Mouse (Mus musculus) kidney, embryonic 14.5 days (tissue): ENCODE measurements around the gene Txndc11. TPM values are rescaled to one million over a fixed set of nuclear protein-coding genes. Genes with fewer than 3 reads are reported as not detected.
A peak's percentile ranks its signal among the peaks of the same experiment; 100 is the strongest.

Source experiments
- ATAC-seq: fragments of 200-750 bp; cut with Nextera tagmentation; 2 replicates; pipeline ENCODE4 v1.8.0; 2017; ENCODE audit warnings: moderate number of reproducible peaks, mild to moderate bottlenecking, moderate TSS enrichment, moderate library complexity; ENCODE audit not compliant: low FRiP score, low TSS enrichment
- H3K27ac ChIP-seq: fragments of 300-500 bp; sonication (generic); 2 replicates; pipeline ENCODE4 v1.5.1; 2014; ENCODE audit warnings: low read depth, mild to moderate bottlenecking, low read length, moderate library complexity, mixed read lengths
- H3K27me3 ChIP-seq: fragments of 300-500 bp; sonication (generic); 2 replicates; pipeline ENCODE4 v1.6.1; 2014; ENCODE audit warnings: mild to moderate bottlenecking, low read length; ENCODE audit not compliant: control insufficient read depth, insufficient read depth
- H3K36me3 ChIP-seq: fragments of 300-500 bp; sonication (generic); 2 replicates; pipeline ENCODE4 v1.6.1; 2014; ENCODE audit warnings: low read length, mixed read lengths; ENCODE audit not compliant: control insufficient read depth, insufficient read depth
- H3K4me1 ChIP-seq: fragments of 300-500 bp; sonication (generic); 2 replicates; pipeline ENCODE4 v1.6.1; 2014; ENCODE audit warnings: low read length, mixed read lengths; ENCODE audit not compliant: control insufficient read depth, insufficient read depth
- H3K4me2 ChIP-seq: fragments of 300-500 bp; sonication (generic); replicated peaks from 2 replicates; pipeline ENCODE4 v1.6.1; 2014; ENCODE audit warnings: low read depth, mild to moderate bottlenecking, low read length
- H3K4me3 ChIP-seq: fragments of 300-500 bp; sonication (generic); 2 replicates; pipeline ENCODE4 v1.5.1; 2014; ENCODE audit warnings: mild to moderate bottlenecking, low read length
- H3K9ac ChIP-seq: fragments of 300-500 bp; sonication (generic); 2 replicates; pipeline ENCODE4 v1.6.1; 2014; ENCODE audit warnings: low read depth, mild to moderate bottlenecking, low read length, moderate library complexity
- H3K9me3 ChIP-seq: fragments of 300-500 bp; sonication (generic); 2 replicates; pipeline ENCODE4 v1.6.1; 2016; ENCODE audit warnings: low read length; ENCODE audit not compliant: control insufficient read depth
- WGBS: fragments of 180-500 bp; shearing (Covaris S2); extraction: QIAGEN DNeasy Blood & Tissue Kit; methylation state at CpG from one replicate; pipeline ENCODE4 v1.1.7; 2014; 5-methylcytosine and 5-hydroxymethylcytosine counted together
- polyA plus RNA-seq: library from polyadenylated mRNA; unstranded; fragments of >200 nt; fragmentation: Nextera tagmentation; extraction: Ambion mirVana; gene quantifications from 2 replicates; pipeline ENCODE4 v1.2.1, GENCODE M21; 2014

The Txndc11 gene
- polyA plus RNA-seq, 1 experiment from 2014 or later = 38.8 TPM

DNA sequence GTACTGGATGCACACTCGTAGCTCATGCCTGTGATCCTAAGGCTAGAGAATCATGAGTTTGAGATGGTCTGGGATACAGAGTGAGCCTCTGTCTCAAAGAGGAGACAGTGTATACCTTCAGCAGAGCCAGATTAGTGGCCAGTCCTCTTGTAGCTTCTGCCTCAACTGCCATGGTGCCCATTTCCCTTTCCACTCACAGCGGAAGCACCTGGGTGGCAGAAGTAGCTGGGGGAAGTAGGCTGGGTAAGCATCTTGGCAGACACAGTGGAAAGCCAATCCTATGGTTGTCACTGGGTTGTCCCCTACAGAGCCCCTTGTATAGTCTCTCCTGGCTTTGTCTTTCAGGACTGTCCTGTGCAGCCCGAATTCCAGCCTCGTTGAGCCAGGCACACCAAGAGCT, 62.6 kb downstream of the Txndc11 start:
- WGBS = 90% methylated on average over 4 of the region's 4 CpGs

DNA sequence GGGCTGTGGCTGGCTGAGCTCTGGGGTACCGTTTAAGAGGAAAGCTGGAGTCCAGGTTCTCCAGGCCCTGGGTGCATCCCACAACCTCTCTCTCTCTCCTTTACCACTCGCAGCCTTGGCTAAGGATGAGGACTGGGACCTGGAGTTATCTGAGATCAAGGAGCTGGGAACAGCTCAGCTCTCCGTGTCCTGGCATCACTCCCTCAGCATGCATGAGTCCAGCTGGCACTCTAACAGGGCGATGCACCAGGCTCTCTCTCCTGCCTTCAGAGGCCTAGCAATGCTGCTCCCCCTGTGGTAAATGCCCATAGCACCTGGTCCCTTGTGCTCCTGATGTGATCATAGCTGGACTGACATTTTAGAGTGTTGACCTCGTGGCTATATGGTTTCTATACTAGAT, 63.3 kb downstream of the Txndc11 start:
- Histone ChIP-seq H3K27me3 (no peaks in the 10 kb centered on the region), H3K4me1 (peaks cover 28% of the 10 kb centered on the region), H3K36me3 (peaks cover 45% of the 10 kb centered on the region), H3K9ac (no peak overlapping the region), H3K9me3 (no peaks in the 10 kb centered on the region), H3K4me2 (no peak overlapping the region), H3K27ac (no peak overlapping the region), H3K4me3 (no peak overlapping the region)
- WGBS = 89% methylated on average over 5 of the region's 5 CpGs
- no peak for ATAC-seq

More for the DNA sequence above, 62.6 kb downstream of the Txndc11 start:
- peaks cover 28% of the 10 kb centered on the region for H3K4me1 ChIP-seq
- H3K4me3 ChIP-seq = no peak overlapping the region
- H3K36me3 ChIP-seq = peaks cover 48% of the 10 kb centered on the region
- no peak overlapping the region for H3K4me2 ChIP-seq
- no peak overlapping the region for H3K9ac ChIP-seq
- no peaks in the 10 kb centered on the region for H3K27me3 ChIP-seq
- H3K9me3 ChIP-seq = no peaks in the 10 kb centered on the region
- no peak overlapping the region for H3K27ac ChIP-seq
- ATAC-seq = no peak

DNA sequence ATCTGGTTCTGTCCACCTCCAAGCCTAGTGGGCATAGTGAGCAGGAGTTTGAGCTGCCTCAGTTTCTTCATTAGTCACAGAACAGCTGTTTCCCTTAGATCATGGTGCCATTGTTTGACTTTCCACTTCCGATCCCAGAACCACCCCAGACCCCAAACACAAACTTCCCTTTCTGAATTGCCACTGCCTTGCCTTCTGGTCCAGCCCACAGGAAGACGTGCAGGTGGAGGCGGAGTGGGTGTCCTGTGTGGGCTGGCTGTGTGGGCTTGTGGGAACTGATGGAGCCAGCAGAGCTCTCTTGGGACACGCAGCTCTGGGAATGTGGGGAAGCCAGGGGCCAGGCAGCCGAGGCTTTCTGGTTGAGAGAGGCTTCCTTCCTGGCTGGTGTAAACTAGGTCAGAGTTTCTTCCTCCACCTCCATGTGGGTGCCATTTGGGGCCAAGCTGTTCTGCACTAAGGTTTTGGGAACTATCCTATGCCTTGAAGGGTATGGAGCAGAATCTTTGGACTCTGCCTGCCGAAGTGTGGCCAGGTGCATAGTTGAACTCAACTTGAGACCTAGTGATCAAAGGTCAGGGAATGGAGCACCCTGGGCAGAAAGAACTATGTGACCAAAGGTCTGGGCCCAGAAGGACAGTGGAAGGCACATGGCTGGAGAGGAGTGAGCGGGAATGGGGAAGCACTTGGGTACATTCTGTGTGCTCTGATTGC, 64.6 kb downstream of the Txndc11 start:
- 69% methylated on average over 7 of the region's 7 CpGs for WGBS
- ATAC-seq = no peak
- H3K4me2 ChIP-seq = no peak overlapping the region

GRCm38 (mm10) chr16:11069271-11069670, 65.2 kb downstream of the Txndc11 start:
- Histone ChIP-seq H3K36me3 (peaks cover 26% of the 10 kb centered on the region), H3K4me2 (no peak overlapping the region)

More for the DNA sequence above, 64.6 kb downstream of the Txndc11 start:
- Histone ChIP-seq H3K4me1 (peaks cover 28% of the 10 kb centered on the region), H3K27ac (no peak overlapping the region), H3K36me3 (peaks cover 32% of the 10 kb centered on the region), H3K9ac (no peak overlapping the region; the same call in 1 of the 2 replicates), H3K9me3 (no peaks in the 10 kb centered on the region), H3K4me3 (no peak overlapping the region), H3K27me3 (no peaks in the 10 kb centered on the region)

GRCm38 (mm10) chr16:11068666-11069065, 65.8 kb downstream of the Txndc11 start:
- Histone ChIP-seq H3K4me3 (no peak overlapping the region; the same call in 1 of the 2 replicates), H3K27me3 (no peaks in the 10 kb centered on the region), H3K9me3 (no peaks in the 10 kb centered on the region), H3K27ac (no peak overlapping the region), H3K4me1 (peaks cover 28% of the 10 kb centered on the region), H3K4me2 (no peak overlapping the region), H3K9ac (no peak overlapping the region), H3K36me3 (peaks cover 20% of the 10 kb centered on the region)
- whole genome bisulfite sequencing = 89% methylated on average over 3 of the region's 3 CpGs
- ATAC-seq = no peak

More at GRCm38 (mm10) chr16:11069271-11069670, 65.2 kb downstream of the Txndc11 start:
- H3K27ac ChIP-seq = no peak overlapping the region
- H3K27me3 ChIP-seq = no peaks in the 10 kb centered on the region
- no peaks in the 10 kb centered on the region for H3K9me3 ChIP-seq
- 69% methylated on average over 6 of the region's 6 CpGs for WGBS
- peaks cover 28% of the 10 kb centered on the region for H3K4me1 ChIP-seq
- no peak overlapping the region; the same call in 1 of the 2 replicates for H3K9ac ChIP-seq
- H3K4me3 ChIP-seq = no peak overlapping the region
- ATAC-seq = no peak

- H3K4me3 ChIP-seq = peak overlapping the region; percentile 67
- H3K36me3 ChIP-seq = peaks cover 3% of the 10 kb centered on the region; the same call in 1 of the 2 replicates
- peaks cover 42% of the 10 kb centered on the region for H3K4me1 ChIP-seq
- peak overlapping the region; percentile 89 for H3K9ac ChIP-seq
- peak overlapping the region; percentile 92 for H3K27ac ChIP-seq
- WGBS = under 1% methylated on average over 22 of the region's 22 CpGs
- H3K4me2 ChIP-seq = peak overlapping the region; percentile 75
- ATAC-seq = peak; percentile 21; the same call in 1 of the 2 replicates
- H3K27me3 ChIP-seq = no peaks in the 10 kb centered on the region
- H3K9me3 ChIP-seq = no peaks in the 10 kb centered on the region
Measured at GRCm38 (mm10) chr16:11066833-11067191, 67.6 kb downstream of the Txndc11 start.

- Histone ChIP-seq H3K9ac (peak within 1 kb of the TSS; percentile 89), H3K36me3 (peaks cover 3% of the 10 kb centered on the region; the same call in 1 of the 2 replicates), H3K27me3 (no peaks in the 10 kb centered on the region), H3K27ac (peak within 1 kb of the TSS; percentile 92), H3K4me1 (peaks cover 42% of the 10 kb centered on the region), H3K9me3 (no peaks in the 10 kb centered on the region), H3K4me3 (peak within 1 kb of the TSS; percentile 67), H3K4me2 (peak within 1 kb of the TSS; percentile 75)
- peak; percentile 98 for ATAC-seq
- under 1% methylated on average over 71 of the region's 78 CpGs for WGBS
Measured at GRCm38 (mm10) chr16:11066029-11066832, 68.2 kb downstream of the Txndc11 start, which contains the start of gene Litaf. Litaf (minus strand) TSS chr16:11066157.

DNA sequence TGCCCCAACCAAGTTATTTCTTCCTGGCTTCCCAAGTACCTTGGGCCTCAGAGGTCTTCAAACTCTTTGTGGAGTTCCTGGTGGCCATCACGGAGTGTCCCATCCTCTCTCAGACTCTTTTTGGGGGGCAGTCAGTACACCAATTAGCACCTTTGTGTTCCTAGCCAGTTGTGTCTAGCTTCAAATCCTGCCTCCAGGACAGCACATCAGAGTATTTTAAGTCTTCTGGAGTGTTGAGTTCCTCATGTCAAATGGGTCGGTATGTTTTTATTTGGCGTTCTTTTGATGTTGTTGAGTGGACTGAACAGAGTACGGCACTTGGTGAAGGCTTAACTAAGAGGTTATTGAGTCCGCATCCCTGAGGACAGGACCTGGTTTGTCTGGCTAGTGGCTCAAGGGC, 69.0 kb downstream of the Txndc11 start:
- WGBS = 63% methylated on average over 5 of the region's 5 CpGs
- H3K4me1 ChIP-seq = peaks cover 42% of the 10 kb centered on the region
- H3K36me3 ChIP-seq = no peaks in the 10 kb centered on the region; the same call in 1 of the 2 replicates
- peak overlapping the region; percentile 67 for H3K4me3 ChIP-seq
- ATAC-seq = no peak
- H3K9me3 ChIP-seq = no peaks in the 10 kb centered on the region
- H3K4me2 ChIP-seq = peak overlapping the region; percentile 47
- H3K27me3 ChIP-seq = no peaks in the 10 kb centered on the region
- peak overlapping the region; percentile 45; the same call in 1 of the 2 replicates for H3K9ac ChIP-seq
- H3K27ac ChIP-seq = 0 out of 2 replicates have a peak overlapping the region, but pooled peaks have one; percentile 3
